ENCODE assay signal across 8 mouse cellular contexts in genomic region chr17:87315021-87315531, GRCm38 (mm10). TPM values are rescaled to one million over a fixed set of nuclear protein-coding genes. Genes with fewer than 3 reads are reported as not detected.
DNase-seq lines count a peak whose midpoint lies in the region; ATAC-seq and TF ChIP-seq lines count a peak whose summit lies in the region.

No protein-coding gene starts in this region.

- peaks cover 2 to 28% of the 10 kb centered on the region in 2 experiments for H3K36me3 ChIP-seq in CH12.LX (replicated peaks in 1 of 2; ENCODE audit: control insufficient read depth in 1 of 2, insufficient read depth in 1 of 2, low read length in 1 of 2)
- H3K36me3 ChIP-seq in forebrain, embryonic 13.5 days (ENCODE audit: poor library complexity, severe bottlenecking): no peaks in the 10 kb centered on the region
- H3K36me3 ChIP-seq in liver, embryonic 16.5 days (ENCODE audit: control insufficient read depth, insufficient read depth): no peaks in the 10 kb centered on the region; the same call in 1 of the 2 replicates
- no peaks in the 10 kb centered on the region for H3K36me3 ChIP-seq in neural tube, embryonic 13.5 days
- no peaks in the 10 kb centered on the region for H3K36me3 ChIP-seq in testis, adult 2 months (ENCODE audit: control insufficient read depth, insufficient read depth, low read length)

- intact Hi-C loops in heart, postnatal 10 days (cut with DNase I): loop anchor here (1.0 to 5.0 kb wide), 5 partner anchors 112 to 347 kb away; partner anchors contain the start of genes Calm2 and Stpg4

- dilution Hi-C loops in CH12.LX (cut with MboI; ENCODE audit: extremely low pct_ligation_motif_present, extremely low pct_unique_long_range_greater_than_20kb, low sequenced_read_pairs): no loop called here

- H3K4me3 ChIP-seq in CH12.LX (replicated peaks in 1 of 3; ENCODE audit: low read depth in 2 of 3, low read length in 2 of 3, poor library complexity in 1 of 3): peak overlapping the region in 1 of 3 experiments; percentile 29
- H3K4me3 ChIP-seq in forebrain, embryonic 13.5 days: no peak overlapping the region
- H3K4me3 ChIP-seq in liver, embryonic 16.5 days (ENCODE audit: low read depth, low read length): no peak overlapping the region
- H3K4me3 ChIP-seq in neural tube, embryonic 13.5 days: no peak overlapping the region
- no peak overlapping the region for H3K4me3 ChIP-seq in testis, adult 2 months (ENCODE audit: control insufficient read depth, low read depth, low read length)

- peaks cover 18 to 42% of the 10 kb centered on the region in 2 experiments for H3K4me1 ChIP-seq in CH12.LX (ENCODE audit: control insufficient read depth in 1 of 2, insufficient read depth in 2 of 2)
- peaks cover 11% of the 10 kb centered on the region; the same call in 1 of the 2 replicates for H3K4me1 ChIP-seq in forebrain, embryonic 13.5 days
- peaks cover 15% of the 10 kb centered on the region for H3K4me1 ChIP-seq in liver, embryonic 16.5 days (ENCODE audit: control insufficient read depth, low read depth, low read length)
- H3K4me1 ChIP-seq in neural tube, embryonic 13.5 days (replicated peaks): peaks cover 21% of the 10 kb centered on the region
- H3K4me1 ChIP-seq in testis, adult 2 months (ENCODE audit: control insufficient read depth, insufficient read depth, low read length): peaks cover 3% of the 10 kb centered on the region; the same call in 1 of the 2 replicates

- TF ChIP-seq CTCF in CH12.LX (conservative IDR thresholded peaks at IDR 0.05 in 1 of 2, IDR thresholded peaks at IDR 0.05 in 1 of 2; ENCODE audit: low read depth in 2 of 2, low read length in 2 of 2): peak; percentile 54 to 99
- peak; percentile 60; the same call in 1 of the 2 replicates for TF ChIP-seq CTCF in testis, adult 2 months (IDR thresholded peaks at IDR 0.05; ENCODE audit: control insufficient read depth, insufficient read depth, insufficient replicate concordance, low read depth, low read length)

- no peak overlapping the region for H3K27ac ChIP-seq in CH12.LX (ENCODE audit: insufficient read depth, low read depth)
- no peak overlapping the region for H3K27ac ChIP-seq in forebrain, embryonic 13.5 days
- H3K27ac ChIP-seq in liver, embryonic 16.5 days (ENCODE audit: low read length): 0 out of 2 replicates have a peak overlapping the region, but pooled peaks have one; percentile 39
- no peak overlapping the region for H3K27ac ChIP-seq in neural tube, embryonic 13.5 days (replicated peaks)
- H3K27ac ChIP-seq in testis, adult 2 months (ENCODE audit: control insufficient read depth, insufficient read depth, low read depth, low read length): no peak overlapping the region

- peak; percentile 89 for DNase-seq in CH12.LX (ENCODE audit: extremely low read depth)
- DNase-seq in c-Kit-positive CD71-positive TER-119-negative erythroid progenitor cells, embryonic 14.5 days (ENCODE audit: low read depth): peak; percentile 68
- peak; percentile 95 to 97 for DNase-seq in heart, postnatal 10 days
- DNase-seq in kidney, postnatal 4 days: peak; percentile 96 to 97

- in situ Hi-C loops in CH12.LX (cut with MboI; ENCODE audit: low pct_ligation_motif_present, low pct_unique_long_range_greater_than_20kb, low sequenced_read_pairs): no loop called here

- ATAC-seq in forebrain, embryonic 13.5 days: peak; percentile 83
- ATAC-seq in liver, embryonic 16.5 days (ENCODE audit: low read depth): peak; percentile 56
- ATAC-seq in neural tube, embryonic 13.5 days (ENCODE audit: low read depth): peak; percentile 78

- no peak overlapping the region; the same call in 1 of the 2 replicates for H3K9ac ChIP-seq in CH12.LX (ENCODE audit: insufficient read depth, low read depth)
- no peak overlapping the region for H3K9ac ChIP-seq in forebrain, embryonic 13.5 days
- H3K9ac ChIP-seq in liver, embryonic 16.5 days (ENCODE audit: low read depth, low read length): no peak overlapping the region
- H3K9ac ChIP-seq in neural tube, embryonic 13.5 days: no peak overlapping the region

- peak; percentile 96 for TF ChIP-seq RAD21 in CH12.LX (IDR thresholded peaks at IDR 0.05; ENCODE audit: low read depth, low read length)

- no peaks in the 10 kb centered on the region for H3K27me3 ChIP-seq in CH12.LX (replicated peaks)
- no peaks in the 10 kb centered on the region for H3K27me3 ChIP-seq in forebrain, embryonic 13.5 days
- H3K27me3 ChIP-seq in liver, embryonic 16.5 days (ENCODE audit: control insufficient read depth, insufficient read depth, low read depth, low read length): no peaks in the 10 kb centered on the region
- no peaks in the 10 kb centered on the region for H3K27me3 ChIP-seq in neural tube, embryonic 13.5 days
- no peaks in the 10 kb centered on the region for H3K27me3 ChIP-seq in testis, adult 2 months (ENCODE audit: control insufficient read depth, insufficient read depth, low read length)

- H3K4me2 ChIP-seq in CH12.LX (ENCODE audit: insufficient read depth, low read depth, poor library complexity, severe bottlenecking): peak overlapping the region; percentile 33
- H3K4me2 ChIP-seq in forebrain, embryonic 13.5 days: peak overlapping the region; percentile 17
- H3K4me2 ChIP-seq in liver, embryonic 16.5 days (ENCODE audit: low read depth, low read length): no peak overlapping the region
- H3K4me2 ChIP-seq in neural tube, embryonic 13.5 days: no peak overlapping the region

- H3K9me3 ChIP-seq in CH12.LX (replicated peaks; ENCODE audit: low read length): no peaks in the 10 kb centered on the region
- H3K9me3 ChIP-seq in forebrain, embryonic 13.5 days (replicated peaks): no peaks in the 10 kb centered on the region
- no peaks in the 10 kb centered on the region for H3K9me3 ChIP-seq in liver, embryonic 16.5 days (replicated peaks; ENCODE audit: control insufficient read depth, low read length)
- H3K9me3 ChIP-seq in neural tube, embryonic 13.5 days: no peaks in the 10 kb centered on the region

- no peaks in the 10 kb centered on the region for H3K79me2 ChIP-seq in CH12.LX (replicated peaks; ENCODE audit: control insufficient read depth, extremely low read depth, insufficient read depth, poor library complexity, severe bottlenecking)

- TF ChIP-seq POLR2A in CH12.LX (IDR thresholded peaks at IDR 0.05; ENCODE audit: low read depth, low read length): no peak; the same call in 1 of the 2 replicates
- no peak for TF ChIP-seq POLR2A in testis, adult 2 months (IDR thresholded peaks at IDR 0.05; ENCODE audit: control insufficient read depth, low read depth, low read length)

- peak; percentile 56; the same call in 1 of the 2 replicates for TF ChIP-seq EP300 in CH12.LX (IDR thresholded peaks at IDR 0.05; ENCODE audit: low read length)

- WGBS in forebrain, embryonic 13.5 days: 8% methylated on average over 9 of the region's 9 CpGs
- WGBS in liver, embryonic 16.5 days (ENCODE audit: insufficient replicate concordance): 4% methylated on average over 9 of the region's 9 CpGs
- WGBS in neural tube, embryonic 13.5 days: 11% methylated on average over 9 of the region's 9 CpGs

TF ChIP-seq in CH12.LX, 34 proteins besides CTCF, POLR2A, EP300 and RAD21 (continues in another document):
- TF ChIP-seq MAFK (IDR thresholded peaks at IDR 0.05; ENCODE audit: insufficient replicate concordance, low read length) (no peak), SMC3 (IDR thresholded peaks at IDR 0.05; ENCODE audit: low read depth, low read length) (peak; percentile 96), POLR2AphosphoS2 (IDR thresholded peaks at IDR 0.05; ENCODE audit: low read depth, low read length) (no peak), JUND (conservative IDR thresholded peaks at IDR 0.05; ENCODE audit: low read depth, low read length) (no peak), NRF1 (IDR thresholded peaks at IDR 0.05; ENCODE audit: low read depth, low read length) (no peak), MXI1 (IDR thresholded peaks at IDR 0.05; ENCODE audit: low read depth, low read length) (no peak), ETS1 (conservative IDR thresholded peaks at IDR 0.05; ENCODE audit: low read depth, low read length) (no peak), ELF1 (IDR thresholded peaks at IDR 0.05; ENCODE audit: low read depth, low read length) (peak; percentile 56; the same call in 1 of the 2 replicates), TBP (conservative IDR thresholded peaks at IDR 0.05; ENCODE audit: low read depth, low read length) (no peak), PAX5 (IDR thresholded peaks at IDR 0.05; ENCODE audit: low read length) (no peak), ZC3H11A (IDR thresholded peaks at IDR 0.05; ENCODE audit: low read depth, low read length) (peak; percentile 82), ZMIZ1 (IDR thresholded peaks at IDR 0.05; ENCODE audit: low read depth, low read length) (no peak), JUN (IDR thresholded peaks at IDR 0.05; ENCODE audit: insufficient read depth, low read depth, low read length) (no peak), TCF12 (IDR thresholded peaks at IDR 0.05; ENCODE audit: low read depth, low read length) (peak; percentile 55), MAZ (IDR thresholded peaks at IDR 0.05; ENCODE audit: low read depth, low read length) (peak; percentile 94), CHD1 (IDR thresholded peaks at IDR 0.05; ENCODE audit: low read depth, low read length) (no peak), RCOR1 (conservative IDR thresholded peaks at IDR 0.05; ENCODE audit: low read depth, low read length) (no peak; the same call in 1 of the 2 replicates), UBTF (IDR thresholded peaks at IDR 0.05; ENCODE audit: low read depth, low read length) (no peak), E2F4 (IDR thresholded peaks at IDR 0.05; ENCODE audit: insufficient replicate concordance, low read depth, low read length) (no peak)

RNA-seq across cellular contexts. Expression of gene Ttc7, which starts 32.4 kb away (rescaled TPM):
- total RNA-seq in CH12.LX (2012; rRNA removed) (11.2 and 12.8 TPM in 2 replicates), CH12.LX (2014; rRNA removed) (5.8 and 6.2 TPM in 2 replicates)
- 16.0 and 16.4 TPM in 2 replicates for polyA plus RNA-seq in CH12.LX (2012; ENCODE audit: insufficient read length, low read depth)
- 3.5 and 5.1 TPM in 2 replicates for polyA plus RNA-seq in forebrain, embryonic 13.5 days (2015; fragmentation: Nextera tagmentation; extraction: Ambion mirVana)
- total RNA-seq in heart, postnatal 10 days (2021): 1 to 10 TPM; 4.9 to 5.4 TPM
- 7.6 and 8.3 TPM in 2 replicates for polyA plus RNA-seq in liver, embryonic 16.5 days (2015; fragmentation: Nextera tagmentation; extraction: Ambion mirVana)
- polyA plus RNA-seq in neural tube, embryonic 13.5 days (2015; fragmentation: Nextera tagmentation; extraction: Ambion mirVana): 4.0 and 4.9 TPM in 2 replicates
- 71.5 and 89.3 TPM in 2 replicates for polyA plus RNA-seq in testis, adult 2 months (2012; rRNA removed)

RNA-seq across cellular contexts. Expression of gene Mcfd2, which starts 49.3 kb away (rescaled TPM):
- total RNA-seq in CH12.LX (2012; rRNA removed) (39.1 and 42.5 TPM in 2 replicates), CH12.LX (2014; rRNA removed) (39.1 and 41.9 TPM in 2 replicates)
- 24.7 and 26.0 TPM in 2 replicates for polyA plus RNA-seq in CH12.LX (2012; ENCODE audit: insufficient read length, low read depth)
- polyA plus RNA-seq in forebrain, embryonic 13.5 days (2015; fragmentation: Nextera tagmentation; extraction: Ambion mirVana): 53.1 and 53.5 TPM in 2 replicates
- total RNA-seq in heart, postnatal 10 days (2021): 10 to 100 TPM; 41.4 to 43.2 TPM
- 93.6 and 103 TPM in 2 replicates for polyA plus RNA-seq in liver, embryonic 16.5 days (2015; fragmentation: Nextera tagmentation; extraction: Ambion mirVana)
- 45.4 and 51.5 TPM in 2 replicates for polyA plus RNA-seq in neural tube, embryonic 13.5 days (2015; fragmentation: Nextera tagmentation; extraction: Ambion mirVana)
- 34.0 and 40.4 TPM in 2 replicates for polyA plus RNA-seq in testis, adult 2 months (2012; rRNA removed)

Comparison
In these comparisons a context has a peak if more than half of its experiments do, and no peak if none do; other contexts are left out.
1. H3K4me2 ChIP-seq: peak in CH12.LX (single experiment) and forebrain, embryonic 13.5 days (single experiment); none in liver, embryonic 16.5 days (single experiment) and neural tube, embryonic 13.5 days (single experiment).
2. Peak in every context shown above with its lines, with median percentiles within 50 percentile points of each other: DNase-seq and ATAC-seq.